Mouse (Mus musculus) CH12.LX (cell line): Measurements from ENCODE around the gene Itpk1.

ENCODE experiments used
- E2F4 ChIP-seq: IDR thresholded peaks from 2 replicates; pipeline ENCODE4 v1.6.1; 2011; ENCODE audit warnings: low read depth, low read length, improper control_type of control experiment; ENCODE audit not compliant: insufficient replicate concordance
- EP300 ChIP-seq: IDR thresholded peaks from 2 replicates; pipeline ENCODE4 v1.6.1; 2011; ENCODE audit warnings: low read length, improper control_type of control experiment
- JUN ChIP-seq: IDR thresholded peaks from 2 replicates; pipeline ENCODE4 v1.6.1; 2011; ENCODE audit warnings: low read depth, mild to moderate bottlenecking, low read length, improper control_type of control experiment, moderate library complexity; ENCODE audit not compliant: insufficient read depth
- MAZ ChIP-seq: IDR thresholded peaks from 2 replicates; pipeline ENCODE4 v1.6.1; 2012; ENCODE audit warnings: low read depth, mild to moderate bottlenecking, inconsistent platforms, low read length, improper control_type of control experiment, moderate library complexity
- PAX5 ChIP-seq: IDR thresholded peaks from 2 replicates; pipeline ENCODE4 v1.6.1; 2012; ENCODE audit warnings: low read length, inconsistent platforms, mixed read lengths
- POLR2A ChIP-seq: IDR thresholded peaks from 2 replicates; pipeline ENCODE4 v1.6.1; 2011; ENCODE audit warnings: low read depth, mild to moderate bottlenecking, improper control_type of control experiment, low read length
- RAD21 ChIP-seq: IDR thresholded peaks from 2 replicates; pipeline ENCODE4 v1.6.1; 2011; ENCODE audit warnings: low read depth, mild to moderate bottlenecking, low read length, improper control_type of control experiment, moderate library complexity
- SMC3 ChIP-seq: IDR thresholded peaks from 2 replicates; pipeline ENCODE4 v1.6.1; 2011; ENCODE audit warnings: low read depth, low read length, improper control_type of control experiment

- no peak for TF ChIP-seq JUN
- TF ChIP-seq MAZ = no peak
- 0 out of 2 replicates have a peak, but pooled peaks have one; percentile 66 for TF ChIP-seq E2F4
- no peak for TF ChIP-seq EP300
- no peak for TF ChIP-seq RAD21
- peak; percentile 87 for TF ChIP-seq POLR2A
- no peak for TF ChIP-seq SMC3
- no peak for TF ChIP-seq PAX5
These were observed 39.2 kb upstream of the Itpk1 start, which contains the start of the genes Moap1 and Tmem251 for GRCm38 (mm10) chr12:102743589-102744574.
